Mouse (Mus musculus): Measurements from ENCODE around the gene Socs2. TPM values are rescaled to one million over a fixed set of nuclear protein-coding genes. Genes with fewer than 3 reads are reported as not detected.

Gene Socs2
- 122 and 124 TPM in 2 replicates for polyA plus RNA-seq (2015; fragmentation: Nextera tagmentation; extraction: Ambion mirVana)

- Histone ChIP-seq H3K27ac (peak within 1 kb of the TSS; percentile 97), H3K4me1 (replicated peaks; ENCODE audit: insufficient read depth, low read length) (0 out of 2 replicates have a peak, but pooled peaks cover 4% of the 10 kb centered on the region), H3K4me3 (replicated peaks; ENCODE audit: low read depth, low read length) (peak within 1 kb of the TSS; percentile 86), H3K4me2 (ENCODE audit: low read length) (peak within 1 kb of the TSS; percentile 96), H3K36me3 (ENCODE audit: insufficient read depth, low read length) (no peaks in the 10 kb centered on the region), H3K9ac (ENCODE audit: low read depth, low read length) (peak within 1 kb of the TSS; percentile 87), H3K27me3 (ENCODE audit: insufficient read depth, low read length) (no peaks in the 10 kb centered on the region), H3K9me3 (replicated peaks; ENCODE audit: low read length) (no peaks in the 10 kb centered on the region)
- TF ChIP-seq CTCF (IDR thresholded peaks at IDR 0.05; ENCODE audit: low read depth), result no peak
- DNase-seq (ENCODE audit: low spot score), result peak; percentile 97
- under 1% methylated on average over 58 of the region's 66 CpGs for WGBS
- peak; percentile 89 for ATAC-seq (replicated peaks; ENCODE audit: low FRiP score, low read depth)
Measured at GRCm38 (mm10) chr10:95416685-95417495, at the start of gene Socs2. TSS of gene Socs2 (minus strand) at chr10:95417180.

- Histone ChIP-seq H3K4me1 (replicated peaks; ENCODE audit: insufficient read depth, low read length) (no peaks in the 10 kb centered on the region), H3K27me3 (ENCODE audit: insufficient read depth, low read length) (no peaks in the 10 kb centered on the region), H3K4me3 (replicated peaks; ENCODE audit: low read depth, low read length) (no peak overlapping the region), H3K9me3 (replicated peaks; ENCODE audit: low read length) (no peaks in the 10 kb centered on the region), H3K4me2 (ENCODE audit: low read length) (no peak overlapping the region), H3K9ac (ENCODE audit: low read depth, low read length) (no peak overlapping the region), H3K27ac (0 out of 2 replicates have a peak overlapping the region, but pooled peaks have one; percentile 8), H3K36me3 (ENCODE audit: insufficient read depth, low read length) (no peaks in the 10 kb centered on the region)
- peak; percentile 10 for DNase-seq (ENCODE audit: low spot score)
- no peak for TF ChIP-seq CTCF (IDR thresholded peaks at IDR 0.05; ENCODE audit: low read depth)
- WGBS, result 16% methylated on average over 4 of the region's 4 CpGs
- no peak for ATAC-seq (replicated peaks; ENCODE audit: low FRiP score, low read depth)
Measured at GRCm38 (mm10) chr10:95465485-95465896, 48.5 kb upstream of the Socs2 start.

- TF ChIP-seq CTCF (IDR thresholded peaks at IDR 0.05; ENCODE audit: low read depth), result no peak
- Histone ChIP-seq H3K36me3 (ENCODE audit: insufficient read depth, low read length) (no peaks in the 10 kb centered on the region), H3K9me3 (replicated peaks; ENCODE audit: low read length) (no peaks in the 10 kb centered on the region), H3K4me3 (replicated peaks; ENCODE audit: low read depth, low read length) (no peak overlapping the region), H3K9ac (ENCODE audit: low read depth, low read length) (no peak overlapping the region), H3K27me3 (ENCODE audit: insufficient read depth, low read length) (no peaks in the 10 kb centered on the region), H3K27ac (no peak overlapping the region), H3K4me1 (replicated peaks; ENCODE audit: insufficient read depth, low read length) (no peaks in the 10 kb centered on the region), H3K4me2 (ENCODE audit: low read length) (no peak overlapping the region)
- DNase-seq (ENCODE audit: low spot score), result no peak
- WGBS, result 78% methylated on average over 6 of the region's 6 CpGs
- ATAC-seq (replicated peaks; ENCODE audit: low FRiP score, low read depth), result no peak
Measured at GRCm38 (mm10) chr10:95464527-95464926, 47.5 kb upstream of the Socs2 start.

GRCm38 (mm10) chr10:95462231-95462630 is 45.3 kb upstream of the Socs2 start:
- Histone ChIP-seq H3K9ac (ENCODE audit: low read depth, low read length) (no peak overlapping the region), H3K4me3 (replicated peaks; ENCODE audit: low read depth, low read length) (no peak overlapping the region), H3K4me2 (ENCODE audit: low read length) (no peak overlapping the region), H3K27ac (no peak overlapping the region), H3K36me3 (ENCODE audit: insufficient read depth, low read length) (no peaks in the 10 kb centered on the region), H3K9me3 (replicated peaks; ENCODE audit: low read length) (no peaks in the 10 kb centered on the region), H3K4me1 (replicated peaks; ENCODE audit: insufficient read depth, low read length) (no peaks in the 10 kb centered on the region), H3K27me3 (ENCODE audit: insufficient read depth, low read length) (no peaks in the 10 kb centered on the region)
- no peak for ATAC-seq (replicated peaks; ENCODE audit: low FRiP score, low read depth)
- WGBS, result 71% methylated on average over 1 of the region's 1 CpGs
- TF ChIP-seq CTCF (IDR thresholded peaks at IDR 0.05; ENCODE audit: low read depth), result no peak
- no peak for DNase-seq (ENCODE audit: low spot score)

- ATAC-seq (replicated peaks; ENCODE audit: low FRiP score, low read depth), result no peak
- Histone ChIP-seq H3K27ac (no peak overlapping the region), H3K4me2 (ENCODE audit: low read length) (no peak overlapping the region), H3K36me3 (ENCODE audit: insufficient read depth, low read length) (no peaks in the 10 kb centered on the region), H3K9ac (ENCODE audit: low read depth, low read length) (no peak overlapping the region), H3K4me3 (replicated peaks; ENCODE audit: low read depth, low read length) (no peak overlapping the region), H3K9me3 (replicated peaks; ENCODE audit: low read length) (no peaks in the 10 kb centered on the region), H3K4me1 (replicated peaks; ENCODE audit: insufficient read depth, low read length) (no peaks in the 10 kb centered on the region), H3K27me3 (ENCODE audit: insufficient read depth, low read length) (no peaks in the 10 kb centered on the region)
- no peak for TF ChIP-seq CTCF (IDR thresholded peaks at IDR 0.05; ENCODE audit: low read depth)
- no peak for DNase-seq (ENCODE audit: low spot score)
- WGBS, result 70% methylated on average over 4 of the region's 4 CpGs
Measured at GRCm38 (mm10) chr10:95461053-95461553, 44.1 kb upstream of the Socs2 start.

- TF ChIP-seq CTCF (IDR thresholded peaks at IDR 0.05; ENCODE audit: low read depth), result no peak
- ATAC-seq (replicated peaks; ENCODE audit: low FRiP score, low read depth), result peak; percentile 40; the same call in 1 of the 2 replicates
- H3K9ac ChIP-seq (ENCODE audit: low read depth, low read length), result no peak overlapping the region
- H3K27me3 ChIP-seq (ENCODE audit: insufficient read depth, low read length), result no peaks in the 10 kb centered on the region
- no peaks in the 10 kb centered on the region for H3K36me3 ChIP-seq (ENCODE audit: insufficient read depth, low read length)
- no peak overlapping the region for H3K4me2 ChIP-seq (ENCODE audit: low read length)
- no peaks in the 10 kb centered on the region for H3K9me3 ChIP-seq (replicated peaks; ENCODE audit: low read length)
- no peak overlapping the region for H3K4me3 ChIP-seq (replicated peaks; ENCODE audit: low read depth, low read length)
- WGBS, result 82% methylated on average over 9 of the region's 9 CpGs
- H3K27ac ChIP-seq, result no peak overlapping the region
- no peaks in the 10 kb centered on the region for H3K4me1 ChIP-seq (replicated peaks; ENCODE audit: insufficient read depth, low read length)
- no peak for DNase-seq (ENCODE audit: low spot score)
Measured at GRCm38 (mm10) chr10:95458050-95458806, 41.2 kb upstream of the Socs2 start.

Measured in kidney, postnatal 0 days (tissue).